Mouse (Mus musculus): ENCODE data around the gene Nepn. TPM values are rescaled to one million over a fixed set of nuclear protein-coding genes. Genes with fewer than 3 reads are reported as not detected.

Gene Nepn
- polyA plus RNA-seq, 1 experiment from 2014 or later, result not detected

- H3K36me3 ChIP-seq, result no peaks in the 10 kb centered on the region
- no peak overlapping the region for H3K4me3 ChIP-seq (replicated peaks)
- H3K27me3 ChIP-seq, result no peaks in the 10 kb centered on the region
- H3K4me1 ChIP-seq, result no peaks in the 10 kb centered on the region
- H3K9me3 ChIP-seq (replicated peaks), result no peaks in the 10 kb centered on the region
- H3K27ac ChIP-seq (replicated peaks), result no peak overlapping the region
- no peak overlapping the region for H3K4me2 ChIP-seq (replicated peaks)
- no peak for ATAC-seq (ENCODE audit: insufficient number of reproducible peaks, low FRiP score, low TSS enrichment, low read depth)
- 85% methylated on average over 13 of the region's 13 CpGs for WGBS
- no peak overlapping the region for H3K9ac ChIP-seq
Measured at GRCm38 (mm10) chr10:52405160-52405559, 16.4 kb downstream of the Nepn start.

- 74% methylated on average over 2 of the region's 2 CpGs for WGBS
- Histone ChIP-seq H3K4me2 (replicated peaks) (no peak overlapping the region), H3K27ac (replicated peaks) (no peak overlapping the region), H3K4me1 (no peaks in the 10 kb centered on the region), H3K36me3 (no peaks in the 10 kb centered on the region), H3K9me3 (replicated peaks) (no peaks in the 10 kb centered on the region), H3K4me3 (replicated peaks) (no peak overlapping the region), H3K27me3 (no peaks in the 10 kb centered on the region), H3K9ac (no peak overlapping the region)
- ATAC-seq (ENCODE audit: insufficient number of reproducible peaks, low FRiP score, low TSS enrichment, low read depth), result no peak
Measured at GRCm38 (mm10) chr10:52407526-52407925, 18.8 kb downstream of the Nepn start.

- H3K4me1 ChIP-seq, result peaks cover 19% of the 10 kb centered on the region; the same call in 1 of the 2 replicates
- no peaks in the 10 kb centered on the region for H3K36me3 ChIP-seq
- H3K9me3 ChIP-seq (replicated peaks), result no peaks in the 10 kb centered on the region
- H3K27me3 ChIP-seq, result no peaks in the 10 kb centered on the region
- WGBS, result 86% methylated on average over 2 of the region's 2 CpGs
- H3K27ac ChIP-seq (replicated peaks), result no peak overlapping the region
- no peak overlapping the region for H3K9ac ChIP-seq
- ATAC-seq (ENCODE audit: insufficient number of reproducible peaks, low FRiP score, low TSS enrichment, low read depth), result no peak
- no peak overlapping the region for H3K4me2 ChIP-seq (replicated peaks)
- no peak overlapping the region for H3K4me3 ChIP-seq (replicated peaks)
Measured at GRCm38 (mm10) chr10:52415020-52415419, 26.2 kb downstream of the Nepn start.

GRCm38 (mm10) chr10:52416458-52416857, 27.7 kb downstream of the Nepn start:
- Histone ChIP-seq H3K4me2 (replicated peaks) (peak overlapping the region; percentile 55), H3K9ac (0 out of 2 replicates have a peak overlapping the region, but pooled peaks have one; percentile 19)
- no peak for ATAC-seq (ENCODE audit: insufficient number of reproducible peaks, low FRiP score, low TSS enrichment, low read depth)

GRCm38 (mm10) chr10:52417299-52417997, 28.7 kb downstream of the Nepn start, which contains the start of gene Nus1:
Nus1 (plus strand) TSS chr10:52417547.
- no peaks in the 10 kb centered on the region for H3K9me3 ChIP-seq (replicated peaks)
- peak within 1 kb of the TSS; percentile 93 for H3K27ac ChIP-seq (replicated peaks)
- ATAC-seq (ENCODE audit: insufficient number of reproducible peaks, low FRiP score, low TSS enrichment, low read depth), result peak; percentile 99
- peak within 1 kb of the TSS; percentile 85 for H3K4me3 ChIP-seq (replicated peaks)
- WGBS, result under 1% methylated on average over 78 of the region's 79 CpGs
- H3K36me3 ChIP-seq, result no peaks in the 10 kb centered on the region
- H3K4me2 ChIP-seq (replicated peaks), result peak within 1 kb of the TSS; percentile 55
- peaks cover 19% of the 10 kb centered on the region; the same call in 1 of the 2 replicates for H3K4me1 ChIP-seq
- H3K27me3 ChIP-seq, result no peaks in the 10 kb centered on the region
- peak within 1 kb of the TSS; percentile 76 for H3K9ac ChIP-seq

More at GRCm38 (mm10) chr10:52416458-52416857, 27.7 kb downstream of the Nepn start:
- 21% methylated on average over 2 of the region's 2 CpGs for WGBS
- no peaks in the 10 kb centered on the region for H3K27me3 ChIP-seq
- H3K27ac ChIP-seq (replicated peaks), result no peak overlapping the region
- H3K4me3 ChIP-seq (replicated peaks), result peak overlapping the region; percentile 85; the same call in 1 of the 2 replicates
- H3K36me3 ChIP-seq, result no peaks in the 10 kb centered on the region
- no peaks in the 10 kb centered on the region for H3K9me3 ChIP-seq (replicated peaks)
- peaks cover 19% of the 10 kb centered on the region; the same call in 1 of the 2 replicates for H3K4me1 ChIP-seq

GRCm38 (mm10) chr10:52417998-52418860, 29.5 kb downstream of the Nepn start:
- Histone ChIP-seq H3K4me3 (replicated peaks) (peak overlapping the region; percentile 85), H3K27ac (replicated peaks) (peak overlapping the region; percentile 93), H3K4me2 (replicated peaks) (peak overlapping the region; percentile 54), H3K9ac (peak overlapping the region; percentile 76), H3K27me3 (no peaks in the 10 kb centered on the region), H3K36me3 (no peaks in the 10 kb centered on the region), H3K9me3 (replicated peaks) (no peaks in the 10 kb centered on the region), H3K4me1 (peaks cover 19% of the 10 kb centered on the region; the same call in 1 of the 2 replicates)
- peak; percentile 39 for ATAC-seq (ENCODE audit: insufficient number of reproducible peaks, low FRiP score, low TSS enrichment, low read depth)
- WGBS, result 1% methylated on average over 39 of the region's 39 CpGs

GRCm38 (mm10) chr10:52418931-52419330, 30.2 kb downstream of the Nepn start:
- peaks cover 19% of the 10 kb centered on the region; the same call in 1 of the 2 replicates for H3K4me1 ChIP-seq
- no peak overlapping the region for H3K27ac ChIP-seq (replicated peaks)
- H3K36me3 ChIP-seq, result no peaks in the 10 kb centered on the region
- 57% methylated on average over 5 of the region's 5 CpGs for WGBS
- H3K27me3 ChIP-seq, result no peaks in the 10 kb centered on the region
- ATAC-seq (ENCODE audit: insufficient number of reproducible peaks, low FRiP score, low TSS enrichment, low read depth), result no peak
- peak overlapping the region; percentile 54 for H3K4me2 ChIP-seq (replicated peaks)
- H3K4me3 ChIP-seq (replicated peaks), result peak overlapping the region; percentile 85
- H3K9me3 ChIP-seq (replicated peaks), result no peaks in the 10 kb centered on the region
- peak overlapping the region; percentile 76; the same call in 1 of the 2 replicates for H3K9ac ChIP-seq

- Histone ChIP-seq H3K4me1 (peaks cover 19% of the 10 kb centered on the region; the same call in 1 of the 2 replicates), H3K9me3 (replicated peaks) (no peaks in the 10 kb centered on the region), H3K27ac (replicated peaks) (no peak overlapping the region), H3K36me3 (no peaks in the 10 kb centered on the region), H3K27me3 (no peaks in the 10 kb centered on the region), H3K9ac (no peak overlapping the region), H3K4me3 (replicated peaks) (peak overlapping the region; percentile 85; the same call in 1 of the 2 replicates), H3K4me2 (replicated peaks) (peak overlapping the region; percentile 54; the same call in 1 of the 2 replicates)
- WGBS, result 68% methylated on average over 4 of the region's 4 CpGs
- no peak for ATAC-seq (ENCODE audit: insufficient number of reproducible peaks, low FRiP score, low TSS enrichment, low read depth)
Measured at GRCm38 (mm10) chr10:52419402-52419801, 30.6 kb downstream of the Nepn start.

- no peak overlapping the region for H3K4me2 ChIP-seq (replicated peaks)
- H3K36me3 ChIP-seq, result no peaks in the 10 kb centered on the region
- H3K4me1 ChIP-seq, result peaks cover 19% of the 10 kb centered on the region; the same call in 1 of the 2 replicates
- no peak overlapping the region for H3K4me3 ChIP-seq (replicated peaks)
- no peak overlapping the region for H3K9ac ChIP-seq
- WGBS, result 78% methylated on average over 1 of the region's 1 CpGs
- H3K9me3 ChIP-seq (replicated peaks), result no peaks in the 10 kb centered on the region
- H3K27me3 ChIP-seq, result no peaks in the 10 kb centered on the region
- no peak for ATAC-seq (ENCODE audit: insufficient number of reproducible peaks, low FRiP score, low TSS enrichment, low read depth)
- no peak overlapping the region for H3K27ac ChIP-seq (replicated peaks)
Measured at GRCm38 (mm10) chr10:52420526-52420925, 31.8 kb downstream of the Nepn start.

GRCm38 (mm10) chr10:52421716-52422115, 32.9 kb downstream of the Nepn start:
- H3K4me1 ChIP-seq, result peaks cover 15% of the 10 kb centered on the region; the same call in 1 of the 2 replicates
- no peak overlapping the region for H3K4me3 ChIP-seq (replicated peaks)
- H3K36me3 ChIP-seq, result no peaks in the 10 kb centered on the region
- no peak overlapping the region for H3K4me2 ChIP-seq (replicated peaks)
- no peaks in the 10 kb centered on the region for H3K27me3 ChIP-seq
- no peak overlapping the region for H3K27ac ChIP-seq (replicated peaks)
- no peak for ATAC-seq (ENCODE audit: insufficient number of reproducible peaks, low FRiP score, low TSS enrichment, low read depth)
- H3K9ac ChIP-seq, result no peak overlapping the region
- WGBS, result 84% methylated on average over 6 of the region's 6 CpGs
- H3K9me3 ChIP-seq (replicated peaks), result no peaks in the 10 kb centered on the region

GRCm38 (mm10) chr10:52423097-52423496, 34.3 kb downstream of the Nepn start:
- WGBS, result 77% methylated on average over 2 of the region's 2 CpGs
- Histone ChIP-seq H3K4me1 (peaks cover 13% of the 10 kb centered on the region; the same call in 1 of the 2 replicates), H3K36me3 (no peaks in the 10 kb centered on the region), H3K27me3 (no peaks in the 10 kb centered on the region), H3K9me3 (replicated peaks) (no peaks in the 10 kb centered on the region), H3K9ac (no peak overlapping the region), H3K27ac (replicated peaks) (no peak overlapping the region), H3K4me2 (replicated peaks) (no peak overlapping the region), H3K4me3 (replicated peaks) (no peak overlapping the region)
- ATAC-seq (ENCODE audit: insufficient number of reproducible peaks, low FRiP score, low TSS enrichment, low read depth), result no peak
